Mouse (Mus musculus): ENCODE measurements around the gene Thtpa.
A peak's percentile ranks its signal among the peaks of the same experiment; 100 is the strongest.

- peak; percentile 48 for TF ChIP-seq CTCF (IDR thresholded peaks at IDR 0.05; ENCODE audit: low read depth, low read length)
- TF ChIP-seq POLR2A (IDR thresholded peaks at IDR 0.05; ENCODE audit: borderline replicate concordance, low read depth, low read length) = no peak
These were observed 27.4 kb downstream of the Thtpa start for GRCm38 (mm10) chr14:55121947-55122346.
